Mouse (Mus musculus) kidney, adult 2 months (tissue): ENCODE data around the gene Chd1.

Source experiments
- CTCF ChIP-seq: fragments of 200-500 bp; conservative IDR thresholded peaks from 2 replicates; pipeline ENCODE4 v1.5.1; 2011; ENCODE audit warnings: low read depth, mild to moderate bottlenecking, control low read depth, low read length, moderate library complexity, mixed read lengths; ENCODE audit not compliant: insufficient read depth, insufficient read length
- POLR2A ChIP-seq: fragments of 200-500 bp; IDR thresholded peaks from one replicate; pipeline ENCODE4 v1.6.1; 2011; ENCODE audit warnings: low read depth, low read length, control low read depth

- no peak for TF ChIP-seq CTCF
- TF ChIP-seq POLR2A: no peak
Observed at GRCm38 (mm10) chr17:15808015-15808414, 103.2 kb downstream of the Chd1 start.
